Mouse (Mus musculus) kidney, postnatal 14 days (tissue): Measurements from ENCODE around the gene Rpl36a.
"Not testable (repeated sequence)": the region's sequence is repeated elsewhere in the genome, so short reads cannot be mapped to it uniquely, and the experiment has no call there.

Experiments
- DNase-seq: peaks from one replicate; pipeline ENCODE4 v3.0.0; 2022; ENCODE audit warnings: mixed read lengths

Gene Rpl36a

GRCm38 (mm10) chrX:134585103-134586002, at the start of gene Rpl36a:
TSS of gene Rpl36a (plus strand) at chrX:134585654.
- DNase-seq = peak; percentile 92

GRCm38 (mm10) chrX:134539795-134540194, 45.7 kb upstream of the Rpl36a start:
- DNase-seq = not testable (repeated sequence)

- peak; percentile 21 for DNase-seq
Observed at GRCm38 (mm10) chrX:134540414-134541135, 44.9 kb upstream of the Rpl36a start.

- peak; percentile 70 for DNase-seq
Observed at GRCm38 (mm10) chrX:134541145-134541954, 44.1 kb upstream of the Rpl36a start, which contains the start of gene Timm8a1. TSS of gene Timm8a1 (minus strand) at chrX:134541865.

- DNase-seq = no peak
Observed at GRCm38 (mm10) chrX:134541955-134542308, 43.5 kb upstream of the Rpl36a start.

GRCm38 (mm10) chrX:134547330-134547729, 38.1 kb upstream of the Rpl36a start:
- no peak for DNase-seq

GRCm38 (mm10) chrX:134550903-134551302, 34.6 kb upstream of the Rpl36a start:
- DNase-seq = peak; percentile 27

GRCm38 (mm10) chrX:134553326-134553725, 32.1 kb upstream of the Rpl36a start:
- DNase-seq = no peak

- no peak for DNase-seq
Observed at GRCm38 (mm10) chrX:134554425-134554824, 31.0 kb upstream of the Rpl36a start.

- no peak for DNase-seq
Observed at GRCm38 (mm10) chrX:134564326-134564725, 21.1 kb upstream of the Rpl36a start.

GRCm38 (mm10) chrX:134566536-134567222, 18.8 kb upstream of the Rpl36a start:
- DNase-seq = no peak

- DNase-seq = no peak
Observed at GRCm38 (mm10) chrX:134577896-134578295, 7.6 kb upstream of the Rpl36a start.

- no peak for DNase-seq
Observed at GRCm38 (mm10) chrX:134580528-134581305, 4.7 kb upstream of the Rpl36a start.

- no peak for DNase-seq
Observed at GRCm38 (mm10) chrX:134582270-134582669, 3.2 kb upstream of the Rpl36a start.

- DNase-seq = no peak
Observed at GRCm38 (mm10) chrX:134582888-134583669, 2.4 kb upstream of the Rpl36a start, which contains the start of gene Btk. TSS of gene Btk (minus strand) at chrX:134583570.

GRCm38 (mm10) chrX:134586447-134586846, 993 bp downstream of the Rpl36a start:
- DNase-seq = no peak

- DNase-seq = no peak
Observed at GRCm38 (mm10) chrX:134588261-134588660, 2.8 kb downstream of the Rpl36a start.

GRCm38 (mm10) chrX:134588997-134589396, 3.5 kb downstream of the Rpl36a start:
- DNase-seq = no peak

GRCm38 (mm10) chrX:134589836-134590235, 4.4 kb downstream of the Rpl36a start:
- DNase-seq = no peak

GRCm38 (mm10) chrX:134599922-134600565, 14.6 kb downstream of the Rpl36a start:
- no peak for DNase-seq
